Mouse (Mus musculus) left cerebral cortex, postnatal 36 days (tissue): ENCODE measurements around the gene Ehmt1. TPM values are rescaled to one million over a fixed set of nuclear protein-coding genes. Genes with fewer than 3 reads are reported as not detected.

Experiments
- microRNA-seq: library from miRNA; unstranded; fragments of <30 nt; microRNA quantifications from one replicate; pipeline ENCODE4 v1.2.0, GENCODE M21; 2022
- total RNA-seq, 2 experiments: library from RNA; stranded (reverse); gene quantifications; 2 replicates each; pipeline ENCODE4 v1.2.3; 2021

The Ehmt1 gene
- total RNA-seq, 2 experiments from 2014 or later: 47.0 to 62.6 TPM

Small RNAs within 50 kb of the gene (microRNA-seq; reads per million reads assigned to microRNA genes)
- not detected for gene Gm22875

Other genes starting within 250 kb of the Ehmt1 start
- 10 to 100 TPM; 85.5 to 96.2 TPM for gene Cacna1b, start 156.5 kb downstream of the Ehmt1 start, total RNA-seq
- gene Arrdc1, start 15.6 kb upstream of the Ehmt1 start, total RNA-seq: 10 to 100 TPM; 14.1 to 18.1 TPM
- 10 to 100 TPM; 37.1 to 37.3 TPM for gene Zmynd19, start 30.2 kb upstream of the Ehmt1 start, total RNA-seq
- 10 to 100 TPM; 28.4 to 34.6 TPM for gene Dph7, start 42.8 kb upstream of the Ehmt1 start, total RNA-seq
- gene Mrpl41, start 55.5 kb upstream of the Ehmt1 start, total RNA-seq: 10 to 100 TPM; 77.5 to 82.1 TPM
- gene Pnpla7, start 56.4 kb upstream of the Ehmt1 start, total RNA-seq: 10 to 100 TPM; 19.3 to 22.2 TPM
- 100 to 1,000 TPM; 458 to 503 TPM for gene Nsmf, start 134.7 kb upstream of the Ehmt1 start, total RNA-seq
- gene Entpd8, start 160.7 kb upstream of the Ehmt1 start, total RNA-seq: not detected
- gene Noxa1, start 175.5 kb upstream of the Ehmt1 start, total RNA-seq: not detected